Mouse (Mus musculus): ENCODE measurements around the gene Mipol1. TPM values are rescaled to one million over a fixed set of nuclear protein-coding genes. Genes with fewer than 3 reads are reported as not detected.
A peak's percentile ranks its signal among the peaks of the same experiment; 100 is the strongest.
"Not testable (repeated sequence)": the region's sequence is repeated elsewhere in the genome, so short reads cannot be mapped to it uniquely, and the experiment has no call there.

Mipol1 gene
- total RNA-seq (2014; fragmentation: Nextera tagmentation) (3.8 and 5.9 TPM in 2 replicates), total RNA-seq (2017) (5.0 and 8.1 TPM in 2 replicates)

GRCm38 (mm10) chr12:57230192-57230706 lies at the start of gene Mipol1, which contains the start of gene Prps1l3:
TSS of gene Mipol1 (plus strand) at chr12:57230427.
TSS of gene Prps1l3 (plus strand) at chr12:57230412.
- ATAC-seq (replicated peaks; ENCODE audit: poor library complexity, severe bottlenecking), result peak; percentile 87

- no peak for ATAC-seq (replicated peaks; ENCODE audit: poor library complexity, severe bottlenecking)
These were observed 45.7 kb upstream of the Mipol1 start for GRCm38 (mm10) chr12:57184401-57185147.

GRCm38 (mm10) chr12:57185475-57185874 lies 44.8 kb upstream of the Mipol1 start:
- 0 out of 2 replicates have a peak, but pooled peaks have one; percentile 42 for ATAC-seq (replicated peaks; ENCODE audit: poor library complexity, severe bottlenecking)

- ATAC-seq (replicated peaks; ENCODE audit: poor library complexity, severe bottlenecking), result no peak
These were observed 44.1 kb upstream of the Mipol1 start for GRCm38 (mm10) chr12:57186126-57186525.

GRCm38 (mm10) chr12:57187032-57187431 lies 43.2 kb upstream of the Mipol1 start:
- ATAC-seq (replicated peaks; ENCODE audit: poor library complexity, severe bottlenecking), result no peak

- ATAC-seq (replicated peaks; ENCODE audit: poor library complexity, severe bottlenecking), result peak; percentile 52
These were observed 35.6 kb upstream of the Mipol1 start for GRCm38 (mm10) chr12:57194609-57195008.

- ATAC-seq (replicated peaks; ENCODE audit: poor library complexity, severe bottlenecking), result no peak
These were observed 34.0 kb upstream of the Mipol1 start for GRCm38 (mm10) chr12:57196286-57196607.

GRCm38 (mm10) chr12:57196608-57197362 lies 33.4 kb upstream of the Mipol1 start:
- ATAC-seq (replicated peaks; ENCODE audit: poor library complexity, severe bottlenecking), result peak; percentile 50

GRCm38 (mm10) chr12:57197363-57198026 lies 32.7 kb upstream of the Mipol1 start, which contains the start of gene Slc25a21:
TSS of gene Slc25a21 (minus strand) at chr12:57197472.
- ATAC-seq (replicated peaks; ENCODE audit: poor library complexity, severe bottlenecking), result no peak

- ATAC-seq (replicated peaks; ENCODE audit: poor library complexity, severe bottlenecking), result no peak
These were observed 32.0 kb upstream of the Mipol1 start for GRCm38 (mm10) chr12:57198269-57198668.

GRCm38 (mm10) chr12:57199427-57199826 lies 30.8 kb upstream of the Mipol1 start:
- ATAC-seq (replicated peaks; ENCODE audit: poor library complexity, severe bottlenecking), result no peak

- ATAC-seq (replicated peaks; ENCODE audit: poor library complexity, severe bottlenecking), result no peak
These were observed 28.3 kb upstream of the Mipol1 start for GRCm38 (mm10) chr12:57201901-57202300.

GRCm38 (mm10) chr12:57204276-57204851 lies 25.9 kb upstream of the Mipol1 start:
- no peak for ATAC-seq (replicated peaks; ENCODE audit: poor library complexity, severe bottlenecking)

GRCm38 (mm10) chr12:57211353-57212311 lies 18.6 kb upstream of the Mipol1 start:
- peak; percentile 90 for ATAC-seq (replicated peaks; ENCODE audit: poor library complexity, severe bottlenecking)

- not testable (repeated sequence) for ATAC-seq (replicated peaks; ENCODE audit: poor library complexity, severe bottlenecking)
These were observed 17.8 kb upstream of the Mipol1 start for GRCm38 (mm10) chr12:57212463-57212862.

- ATAC-seq (replicated peaks; ENCODE audit: poor library complexity, severe bottlenecking), result no peak
These were observed 3.8 kb upstream of the Mipol1 start for GRCm38 (mm10) chr12:57226411-57226810.

- no peak for ATAC-seq (replicated peaks; ENCODE audit: poor library complexity, severe bottlenecking)
These were observed 2.5 kb upstream of the Mipol1 start for GRCm38 (mm10) chr12:57227776-57228175.

GRCm38 (mm10) chr12:57229703-57230102 lies 524 bp upstream of the Mipol1 start:
- ATAC-seq (replicated peaks; ENCODE audit: poor library complexity, severe bottlenecking), result no peak
